Mouse (Mus musculus): ENCODE results near the gene Tbcb.
"Not testable (repeated sequence)": the region's sequence is repeated elsewhere in the genome, so short reads cannot be mapped to it uniquely, and the experiment has no call there.

Tbcb gene

GRCm38 (mm10) chr7:30231669-30232454 is at the start of gene Tbcb, which contains the start of gene Polr2i:
Tbcb (minus strand) TSS chr7:30232272.
Polr2i (plus strand) TSS chr7:30231948.
- DNase-seq (ENCODE audit: low read depth, low spot score) = peak; percentile 99

GRCm38 (mm10) chr7:30281522-30281921 is 49.5 kb upstream of the Tbcb start:
- no peak for DNase-seq (ENCODE audit: low read depth, low spot score)

- peak; percentile 93 for DNase-seq (ENCODE audit: low read depth, low spot score)
Observed at GRCm38 (mm10) chr7:30280670-30281138, 48.6 kb upstream of the Tbcb start.

GRCm38 (mm10) chr7:30279951-30280669 is 48.0 kb upstream of the Tbcb start, which contains the start of the genes Thap8 and Wdr62:
Thap8 (plus strand) TSS chr7:30280094.
Wdr62 (minus strand) TSS chr7:30280419.
- peak; percentile 96 for DNase-seq (ENCODE audit: low read depth, low spot score)

GRCm38 (mm10) chr7:30279536-30279935 is 47.5 kb upstream of the Tbcb start:
- no peak for DNase-seq (ENCODE audit: low read depth, low spot score)

- DNase-seq (ENCODE audit: low read depth, low spot score) = no peak
Observed at GRCm38 (mm10) chr7:30278911-30279310, 46.8 kb upstream of the Tbcb start.

- DNase-seq (ENCODE audit: low read depth, low spot score) = no peak
Observed at GRCm38 (mm10) chr7:30274383-30274782, 42.3 kb upstream of the Tbcb start.

GRCm38 (mm10) chr7:30269641-30270040 is 37.6 kb upstream of the Tbcb start:
- DNase-seq (ENCODE audit: low read depth, low spot score) = no peak

- no peak for DNase-seq (ENCODE audit: low read depth, low spot score)
Observed at GRCm38 (mm10) chr7:30266780-30267179, 34.7 kb upstream of the Tbcb start.

GRCm38 (mm10) chr7:30265935-30266334 is 33.9 kb upstream of the Tbcb start:
- DNase-seq (ENCODE audit: low read depth, low spot score) = no peak

GRCm38 (mm10) chr7:30265531-30265930 is 33.5 kb upstream of the Tbcb start:
- no peak for DNase-seq (ENCODE audit: low read depth, low spot score)

GRCm38 (mm10) chr7:30265041-30265440 is 33.0 kb upstream of the Tbcb start:
- no peak for DNase-seq (ENCODE audit: low read depth, low spot score)

GRCm38 (mm10) chr7:30251956-30252954 is 20.2 kb upstream of the Tbcb start:
- no peak for DNase-seq (ENCODE audit: low read depth, low spot score)

- not testable (repeated sequence) for DNase-seq (ENCODE audit: low read depth, low spot score)
Observed at GRCm38 (mm10) chr7:30237374-30237773, 5.3 kb upstream of the Tbcb start.

GRCm38 (mm10) chr7:30235625-30236024 is 3.6 kb upstream of the Tbcb start, which contains the start of gene Ovol3:
Ovol3 (minus strand) TSS chr7:30235725.
- DNase-seq (ENCODE audit: low read depth, low spot score) = no peak

GRCm38 (mm10) chr7:30235091-30235490 is 3.0 kb upstream of the Tbcb start:
- DNase-seq (ENCODE audit: low read depth, low spot score) = no peak

GRCm38 (mm10) chr7:30234276-30234858 is 2.3 kb upstream of the Tbcb start:
- DNase-seq (ENCODE audit: low read depth, low spot score) = no peak

GRCm38 (mm10) chr7:30233387-30233786 is 1.3 kb upstream of the Tbcb start:
- DNase-seq (ENCODE audit: low read depth, low spot score) = no peak

GRCm38 (mm10) chr7:30232631-30233148 is 618 bp upstream of the Tbcb start:
- peak; percentile 76 for DNase-seq (ENCODE audit: low read depth, low spot score)

GRCm38 (mm10) chr7:30231328-30231668 is 774 bp downstream of the Tbcb start:
- DNase-seq (ENCODE audit: low read depth, low spot score) = no peak

- no peak for DNase-seq (ENCODE audit: low read depth, low spot score)
Observed at GRCm38 (mm10) chr7:30224206-30224605, 7.9 kb downstream of the Tbcb start.

Measured in mesoderm, embryonic 11.5 days (tissue).